Comparison of ENCODE assay signal across 21 mouse cellular contexts in the genomic region with DNA sequence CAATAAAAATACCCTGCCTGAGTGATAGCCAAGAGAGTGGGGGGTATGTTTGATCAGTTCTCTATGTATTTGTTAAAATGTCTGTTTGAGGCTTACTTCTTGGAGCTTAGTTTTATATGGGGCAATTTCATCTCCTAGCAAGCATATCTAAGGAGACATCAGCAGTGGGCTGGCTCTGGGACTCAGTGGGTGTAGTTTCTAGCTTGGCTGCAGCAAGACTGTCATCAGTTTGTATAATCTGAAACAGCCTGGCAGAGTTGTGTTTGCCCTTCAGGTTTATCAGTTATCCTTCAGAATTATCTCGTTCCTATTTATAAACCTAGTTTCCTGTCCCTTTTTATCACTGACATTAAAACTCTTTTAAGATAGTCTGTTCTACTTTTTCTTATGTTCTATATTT.
DNase-seq lines count a peak whose midpoint lies in the region; ATAC-seq lines count a peak whose summit lies in the region.
"Had no signal": no experiment of that assay in that cellular context is flagged by ENCODE, and none has a peak within 500 bp of the region (broad histone marks: within the 10 kb centered on the region; RNA-seq: fewer than 3 reads in every experiment).

No protein-coding gene starts in this region.

- peak; percentile 18 for DNase-seq in adrenal gland, postnatal 14 days
- no peak for DNase-seq in adrenal gland, adult 18-20 months (ENCODE audit: low spot score in 2 of 2)
- no peak for DNase-seq in heart, adult 8-10 months (ENCODE audit: low spot score)
- DNase-seq in right cerebral cortex, adult 18-20 months, result peak; percentile 30
- DNase-seq in right cerebral cortex, postnatal 25 days, result no peak
- no peak for DNase-seq in layer of hippocampus, adult 9-11 months
- DNase-seq: cerebellum, adult 11-12 months; cerebellum, adult 9-10 months; cerebellum, postnatal 25 days; gastrocnemius, adult 2 months; gastrocnemius, postnatal 25 days; kidney, adult 2 months had no signal

- 15% methylated on average over 1 of the region's 1 CpGs for WGBS in heart, embryonic 13.5 days

- 0 out of 2 replicates have a peak overlapping the region, but pooled peaks have one; percentile 1 for H3K4me2 ChIP-seq in heart, embryonic 13.5 days
- H3K4me2 ChIP-seq: embryonic facial prominence, embryonic 12.5 days; forebrain, embryonic 12.5 days; heart, embryonic 15.5 days; hindbrain, embryonic 14.5 days; intestine, embryonic 15.5 days; kidney, embryonic 15.5 days had no signal

- no peaks in the 10 kb centered on the region for H3K27me3 ChIP-seq in heart, embryonic 13.5 days (replicated peaks)
- H3K27me3 ChIP-seq: embryonic facial prominence, embryonic 12.5 days; forebrain, embryonic 12.5 days; heart, embryonic 15.5 days; intestine, embryonic 15.5 days; kidney, embryonic 15.5 days had no signal

- H3K9ac ChIP-seq in heart, embryonic 13.5 days, result no peak overlapping the region
- H3K9ac ChIP-seq: embryonic facial prominence, embryonic 12.5 days; forebrain, embryonic 12.5 days; heart, embryonic 15.5 days; hindbrain, embryonic 14.5 days; intestine, embryonic 15.5 days; kidney, embryonic 15.5 days had no signal

- ATAC-seq in heart, embryonic 13.5 days (ENCODE audit: extremely low read depth, insufficient number of reproducible peaks, low FRiP score, low TSS enrichment), result no peak
- ATAC-seq: forebrain, embryonic 16.5 days; intestine, embryonic 15.5 days had no signal

- H3K27ac ChIP-seq in heart, embryonic 13.5 days (replicated peaks), result peak overlapping the region; percentile 54
- H3K27ac ChIP-seq: embryonic facial prominence, embryonic 12.5 days; forebrain, embryonic 12.5 days; gastrocnemius, adult 2 months; heart, embryonic 15.5 days; hindbrain, embryonic 10.5 days; hindbrain, embryonic 14.5 days; intestine, embryonic 15.5 days; kidney, embryonic 15.5 days had no signal

- H3K36me3 ChIP-seq in heart, embryonic 13.5 days, result no peaks in the 10 kb centered on the region
- H3K36me3 ChIP-seq: embryonic facial prominence, embryonic 12.5 days; forebrain, embryonic 12.5 days; heart, embryonic 15.5 days; hindbrain, embryonic 10.5 days; intestine, embryonic 15.5 days; kidney, embryonic 15.5 days had no signal

- no peaks in the 10 kb centered on the region for H3K9me3 ChIP-seq in heart, embryonic 13.5 days
- H3K9me3 ChIP-seq: embryonic facial prominence, embryonic 12.5 days; forebrain, embryonic 12.5 days; heart, embryonic 15.5 days; hindbrain, embryonic 10.5 days; intestine, embryonic 15.5 days; kidney, embryonic 15.5 days had no signal

- H3K4me3 ChIP-seq in heart, embryonic 13.5 days, result no peak overlapping the region
- H3K4me3 ChIP-seq: embryonic facial prominence, embryonic 12.5 days; forebrain, embryonic 12.5 days; gastrocnemius, adult 2 months; heart, embryonic 15.5 days; hindbrain, embryonic 10.5 days; intestine, embryonic 15.5 days; kidney, embryonic 15.5 days had no signal

- peaks cover 25% of the 10 kb centered on the region for H3K4me1 ChIP-seq in heart, embryonic 13.5 days
- H3K4me1 ChIP-seq: embryonic facial prominence, embryonic 12.5 days; forebrain, embryonic 12.5 days; hindbrain, embryonic 10.5 days; intestine, embryonic 15.5 days; kidney, embryonic 15.5 days had no signal

Comparison
In these comparisons a context has a peak if more than half of its experiments do, and no peak if none do; other contexts are left out.
1. DNase-seq: peak in adrenal gland, postnatal 14 days (single experiment) and right cerebral cortex, adult 18-20 months (single experiment); none in adrenal gland, adult 18-20 months (0 of 2), heart, adult 8-10 months (single experiment), right cerebral cortex, postnatal 25 days (single experiment) and layer of hippocampus, adult 9-11 months (single experiment).